Mouse (Mus musculus) midbrain, embryonic 16.5 days (tissue): ENCODE results near the gene Pmis2. TPM values are rescaled to one million over a fixed set of nuclear protein-coding genes. Genes with fewer than 3 reads are reported as not detected.

Experiments
- ATAC-seq: fragments of 200-750 bp; cut with Nextera tagmentation; 2 replicates; pipeline ENCODE4 v1.8.0; 2017; ENCODE audit warnings: moderate TSS enrichment
- H3K27ac ChIP-seq: fragments of 300-500 bp; sonication (generic); 2 replicates; pipeline ENCODE4 v1.5.1; 2014; ENCODE audit warnings: mild to moderate bottlenecking, low read length, mixed read lengths
- H3K27me3 ChIP-seq: fragments of 300-500 bp; sonication (generic); 2 replicates; pipeline ENCODE4 v1.6.1; 2014; ENCODE audit warnings: low read depth, low read length, mixed read lengths; ENCODE audit not compliant: control insufficient read depth, insufficient read depth
- H3K36me3 ChIP-seq: fragments of 300-500 bp; sonication (generic); 2 replicates; pipeline ENCODE4 v1.6.1; 2014; ENCODE audit warnings: mild to moderate bottlenecking, low read length, moderate library complexity, mixed read lengths; ENCODE audit not compliant: control insufficient read depth, insufficient read depth
- H3K4me1 ChIP-seq: fragments of 300-500 bp; sonication (generic); 2 replicates; pipeline ENCODE4 v1.6.1; 2014; ENCODE audit warnings: mild to moderate bottlenecking, low read length, mixed read lengths; ENCODE audit not compliant: control insufficient read depth, insufficient read depth
- H3K4me2 ChIP-seq: fragments of 300-500 bp; sonication (generic); 2 replicates; pipeline ENCODE4 v1.6.1; 2014; ENCODE audit warnings: mild to moderate bottlenecking, low read length, mixed read lengths
- H3K4me3 ChIP-seq: fragments of 300-500 bp; sonication (generic); 2 replicates; pipeline ENCODE4 v1.5.1; 2014; ENCODE audit warnings: low read depth, mild to moderate bottlenecking, low read length, moderate library complexity, mixed read lengths
- H3K9ac ChIP-seq: fragments of 300-500 bp; sonication (generic); 2 replicates; pipeline ENCODE4 v1.6.1; 2014; ENCODE audit warnings: low read depth, low read length, mixed read lengths
- H3K9me3 ChIP-seq: fragments of 300-500 bp; sonication (generic); replicated peaks from 2 replicates; pipeline ENCODE4 v1.6.1; 2014; ENCODE audit warnings: mild to moderate bottlenecking, low read length, mixed read lengths; ENCODE audit not compliant: control insufficient read depth, poor library complexity, severe bottlenecking
- WGBS: fragments of 180-500 bp; shearing (Covaris S2); extraction: QIAGEN DNeasy Blood & Tissue Kit; methylation state at CpG from one replicate; pipeline ENCODE4 v1.1.7; 2014; 5-methylcytosine and 5-hydroxymethylcytosine counted together
- polyA plus RNA-seq: library from polyadenylated mRNA; unstranded; fragments of >200 nt; fragmentation: Nextera tagmentation; extraction: Ambion mirVana; gene quantifications from 2 replicates; pipeline ENCODE4 v1.2.1, GENCODE M21; 2015

Pmis2 gene
- not detected in 2 replicates for polyA plus RNA-seq

- Histone ChIP-seq H3K27ac (no peak within 1 kb of the TSS), H3K9me3 (no peaks in the 10 kb centered on the region), H3K9ac (no peak within 1 kb of the TSS), H3K4me1 (no peaks in the 10 kb centered on the region), H3K4me3 (no peak within 1 kb of the TSS), H3K27me3 (peaks cover 2% of the 10 kb centered on the region), H3K4me2 (no peak within 1 kb of the TSS), H3K36me3 (no peaks in the 10 kb centered on the region)
- 78% methylated on average over 9 of the region's 9 CpGs for WGBS
- no peak for ATAC-seq
Measured at GRCm38 (mm10) chr7:30671480-30671879, at the start of gene Pmis2. Pmis2 (minus strand) TSS chr7:30671605.

DNA sequence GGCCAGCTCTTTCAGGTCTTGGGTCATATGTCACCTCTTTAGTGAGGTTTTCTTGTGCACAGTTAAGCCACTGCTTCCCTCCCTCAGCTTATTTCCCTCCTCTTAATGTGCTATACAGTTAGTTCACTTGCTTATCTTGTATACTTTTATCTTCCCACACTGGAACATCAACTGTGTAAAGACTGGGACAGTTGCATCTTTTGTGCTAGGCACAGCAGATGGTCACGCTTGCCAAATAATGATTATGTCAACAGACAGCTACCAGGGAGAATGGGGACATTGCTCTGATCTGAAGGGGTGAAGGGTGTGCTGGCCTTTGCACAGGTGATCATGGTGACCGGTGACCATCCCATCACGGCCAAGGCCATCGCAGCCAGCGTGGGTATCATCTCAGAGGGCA is 48.3 kb upstream of the Pmis2 start:
- Histone ChIP-seq H3K9ac (no peak overlapping the region), H3K36me3 (no peaks in the 10 kb centered on the region), H3K27ac (no peak overlapping the region), H3K4me2 (no peak overlapping the region), H3K27me3 (peaks cover 22% of the 10 kb centered on the region), H3K9me3 (no peaks in the 10 kb centered on the region), H3K4me3 (no peak overlapping the region), H3K4me1 (peaks cover 7% of the 10 kb centered on the region; the same call in 1 of the 2 replicates)
- WGBS = 95% methylated on average over 5 of the region's 5 CpGs
- ATAC-seq = no peak

DNA sequence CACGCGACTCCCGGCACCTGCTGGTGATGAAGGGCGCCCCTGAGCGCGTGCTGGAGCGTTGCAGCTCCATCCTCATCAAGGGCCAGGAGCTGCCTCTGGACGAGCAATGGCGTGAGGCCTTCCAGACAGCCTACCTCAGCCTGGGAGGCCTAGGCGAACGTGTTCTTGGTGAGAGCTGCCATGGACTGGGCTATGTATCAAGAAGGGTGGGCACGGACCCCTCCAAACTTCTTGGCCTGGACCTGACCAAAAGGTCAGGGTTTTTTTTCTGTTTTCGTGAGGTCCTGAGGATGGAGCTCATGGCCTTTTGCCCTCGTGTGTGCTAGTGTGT is 46.3 kb upstream of the Pmis2 start:
- H3K27me3 ChIP-seq = peaks cover 22% of the 10 kb centered on the region
- no peaks in the 10 kb centered on the region for H3K9me3 ChIP-seq
- WGBS = 7% methylated on average over 14 of the region's 14 CpGs
- peak overlapping the region; percentile 55 for H3K4me2 ChIP-seq
- no peak overlapping the region for H3K27ac ChIP-seq
- H3K9ac ChIP-seq = peak overlapping the region; percentile 56; the same call in 1 of the 2 replicates
- peak overlapping the region; percentile 38 for H3K4me3 ChIP-seq
- peak; percentile 64 for ATAC-seq
- H3K36me3 ChIP-seq = no peaks in the 10 kb centered on the region
- peaks cover 7% of the 10 kb centered on the region; the same call in 1 of the 2 replicates for H3K4me1 ChIP-seq

DNA sequence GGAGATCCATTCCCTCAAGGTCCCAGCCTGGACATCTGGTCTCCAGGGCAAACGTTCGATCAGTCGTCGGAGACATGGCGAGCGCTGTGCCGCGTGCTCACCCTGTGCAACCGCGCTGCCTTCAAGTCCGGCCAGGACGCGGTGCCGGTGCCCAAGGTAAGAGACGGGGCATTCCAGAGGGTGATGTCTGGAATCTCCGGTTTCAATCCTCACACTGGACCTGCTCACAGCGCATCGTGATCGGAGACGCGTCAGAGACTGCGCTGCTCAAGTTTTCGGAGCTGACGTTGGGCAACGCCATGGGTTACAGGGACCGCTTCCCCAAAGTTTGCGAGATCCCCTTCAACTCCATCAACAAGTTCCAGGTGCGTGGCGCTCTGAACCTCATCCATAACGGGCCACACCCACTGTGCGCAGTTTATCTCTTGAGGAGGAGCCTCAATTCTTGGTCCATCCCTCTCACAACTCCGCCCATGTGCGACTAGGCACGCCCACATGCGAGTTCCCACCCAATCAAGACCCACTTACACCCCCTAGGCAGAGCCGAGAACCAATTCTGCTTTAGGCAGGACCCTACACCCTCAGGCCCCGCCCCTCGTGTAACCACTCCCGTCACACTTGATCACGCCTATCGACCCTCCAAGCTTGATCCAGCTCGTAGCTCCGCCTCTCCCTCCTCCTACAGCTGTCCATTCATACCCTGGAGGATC is 45.8 kb upstream of the Pmis2 start:
- Histone ChIP-seq H3K4me3 (peak overlapping the region; percentile 38), H3K27me3 (peaks cover 22% of the 10 kb centered on the region), H3K36me3 (no peaks in the 10 kb centered on the region), H3K4me2 (peak overlapping the region; percentile 55), H3K9ac (peak overlapping the region; percentile 56; the same call in 1 of the 2 replicates), H3K4me1 (peaks cover 7% of the 10 kb centered on the region; the same call in 1 of the 2 replicates), H3K9me3 (no peaks in the 10 kb centered on the region), H3K27ac (no peak overlapping the region)
- peak; percentile 93 for ATAC-seq
- 3% methylated on average over 43 of the region's 43 CpGs for WGBS

DNA sequence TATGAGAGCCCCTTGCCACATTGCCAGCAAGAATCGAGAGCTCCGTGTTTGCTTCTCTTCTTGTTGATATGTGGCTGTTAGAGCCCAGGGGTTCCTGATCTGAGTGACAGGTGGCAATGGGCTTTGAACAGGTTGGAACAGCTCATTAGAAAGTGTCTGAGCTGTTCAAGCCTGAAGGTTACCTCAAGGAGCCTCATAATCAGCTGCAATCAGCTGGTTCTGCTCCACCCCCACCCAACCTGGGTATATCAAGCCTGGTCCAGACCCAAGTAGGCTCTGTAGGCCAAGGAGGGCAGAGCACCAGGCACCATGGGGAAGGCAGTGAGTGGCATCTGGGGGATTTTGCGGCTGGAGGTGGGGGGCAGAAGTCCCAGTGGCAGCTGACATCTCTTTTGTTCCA is 40.5 kb upstream of the Pmis2 start, which contains the start of gene Atp4a:
Gene Atp4a, plus strand, starts transcription at position 268 of the 400 bp plus-strand sequence.
- H3K4me3 ChIP-seq = no peak within 1 kb of the TSS
- no peak within 1 kb of the TSS for H3K9ac ChIP-seq
- H3K9me3 ChIP-seq = no peaks in the 10 kb centered on the region
- peaks cover 19% of the 10 kb centered on the region for H3K27me3 ChIP-seq
- H3K36me3 ChIP-seq = no peaks in the 10 kb centered on the region
- ATAC-seq = no peak
- H3K4me1 ChIP-seq = no peaks in the 10 kb centered on the region
- no peak within 1 kb of the TSS for H3K27ac ChIP-seq
- WGBS = 86% methylated on average over 3 of the region's 3 CpGs
- no peak within 1 kb of the TSS for H3K4me2 ChIP-seq

GRCm38 (mm10) chr7:30707441-30707840 is 36.0 kb upstream of the Pmis2 start:
- H3K27me3 ChIP-seq = no peaks in the 10 kb centered on the region
- H3K27ac ChIP-seq = no peak overlapping the region
- no peaks in the 10 kb centered on the region for H3K36me3 ChIP-seq
- H3K4me2 ChIP-seq = no peak overlapping the region
- no peaks in the 10 kb centered on the region for H3K9me3 ChIP-seq
- 100% methylated on average over 1 of the region's 1 CpGs for WGBS
- H3K9ac ChIP-seq = no peak overlapping the region
- H3K4me1 ChIP-seq = no peaks in the 10 kb centered on the region
- ATAC-seq = no peak
- no peak overlapping the region for H3K4me3 ChIP-seq

- WGBS = 75% methylated on average over 8 of the region's 8 CpGs
Measured at GRCm38 (mm10) chr7:30706214-30706882, 34.9 kb upstream of the Pmis2 start.

DNA sequence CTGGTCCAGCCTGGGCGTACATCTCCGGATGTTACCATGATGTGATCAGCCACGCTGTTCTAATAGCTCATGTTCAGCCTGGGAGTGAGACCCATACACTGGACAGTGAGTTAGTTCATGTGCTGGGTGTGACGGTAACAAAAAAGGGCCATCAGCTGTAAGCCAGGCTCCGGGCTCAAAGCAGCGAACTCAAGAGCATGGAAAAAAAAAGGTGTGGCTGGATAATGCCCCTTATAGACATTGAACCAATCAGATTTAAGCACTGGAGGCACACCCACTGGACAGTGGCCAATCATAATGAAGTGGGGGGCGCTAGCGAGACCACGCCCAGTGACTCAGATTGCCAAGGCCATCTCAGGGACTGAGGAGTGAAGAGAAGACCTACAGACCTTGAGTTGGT is 27.2 kb upstream of the Pmis2 start, which contains the start of gene 2200002J24Rik:
Gene 2200002J24Rik, plus strand, starts transcription at position 338 of the 400 bp plus-strand sequence.
- H3K4me3 ChIP-seq = no peak within 1 kb of the TSS
- no peak within 1 kb of the TSS for H3K4me2 ChIP-seq
- H3K27me3 ChIP-seq = no peaks in the 10 kb centered on the region
- no peak within 1 kb of the TSS for H3K9ac ChIP-seq
- no peaks in the 10 kb centered on the region for H3K4me1 ChIP-seq
- no peaks in the 10 kb centered on the region for H3K36me3 ChIP-seq
- ATAC-seq = no peak
- no peaks in the 10 kb centered on the region for H3K9me3 ChIP-seq
- WGBS = 36% methylated on average over 9 of the region's 9 CpGs
- no peak within 1 kb of the TSS for H3K27ac ChIP-seq

More at GRCm38 (mm10) chr7:30706214-30706882, 34.9 kb upstream of the Pmis2 start:
- Histone ChIP-seq H3K9ac (no peak overlapping the region), H3K27ac (no peak overlapping the region), H3K27me3 (no peaks in the 10 kb centered on the region), H3K9me3 (no peaks in the 10 kb centered on the region), H3K4me3 (no peak overlapping the region), H3K4me2 (no peak overlapping the region), H3K4me1 (no peaks in the 10 kb centered on the region), H3K36me3 (no peaks in the 10 kb centered on the region)
- ATAC-seq = no peak

DNA sequence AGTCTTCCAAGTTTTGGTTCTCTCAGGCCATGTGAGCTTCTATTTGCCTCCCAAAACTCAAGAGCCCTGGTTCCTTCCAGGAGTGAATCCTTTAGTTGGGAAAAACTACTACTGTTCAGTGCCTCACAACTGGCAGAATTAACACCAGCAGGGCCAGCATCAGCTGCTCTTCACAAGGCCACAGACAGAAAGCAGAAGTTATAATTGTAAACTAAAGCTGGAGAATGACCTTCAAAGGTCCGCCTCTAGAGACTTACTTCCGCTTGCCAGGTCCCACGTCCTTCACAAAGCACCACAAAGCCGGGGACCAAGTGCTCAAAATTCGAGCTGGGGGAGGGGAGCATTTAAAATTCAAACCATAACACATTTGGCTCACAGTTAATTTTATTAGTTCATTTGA is 26.7 kb upstream of the Pmis2 start:
- Histone ChIP-seq H3K9me3 (no peaks in the 10 kb centered on the region), H3K27me3 (no peaks in the 10 kb centered on the region), H3K4me2 (no peak overlapping the region), H3K27ac (no peak overlapping the region), H3K36me3 (no peaks in the 10 kb centered on the region), H3K9ac (no peak overlapping the region), H3K4me3 (no peak overlapping the region), H3K4me1 (no peaks in the 10 kb centered on the region)
- ATAC-seq = no peak
- 68% methylated on average over 5 of the region's 5 CpGs for WGBS
